Mouse (Mus musculus): ENCODE data around the gene Ints13. TPM values are rescaled to one million over a fixed set of nuclear protein-coding genes. Genes with fewer than 3 reads are reported as not detected.

Ints13 gene
- total RNA-seq, 1 experiment, result 69.2 TPM

DNA sequence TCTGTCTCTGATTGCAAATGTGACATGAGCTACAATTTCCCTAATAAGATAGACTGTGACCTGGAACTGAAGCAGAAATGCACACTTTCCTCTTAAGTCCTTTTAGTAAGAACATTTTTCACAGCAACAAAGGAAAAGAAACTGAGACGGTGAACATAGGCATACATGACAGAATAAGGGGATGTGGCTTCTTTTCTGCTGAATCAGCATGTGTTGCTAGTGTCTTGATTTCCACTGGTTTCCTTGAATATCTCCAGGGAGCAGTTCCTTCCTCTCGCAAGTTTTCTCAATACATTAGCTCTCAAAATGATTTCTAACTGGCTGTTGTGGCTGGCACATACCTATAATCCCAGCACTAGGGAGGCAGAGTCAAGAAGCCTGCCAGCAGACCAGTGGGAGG lies 52.1 kb downstream of the Ints13 start:
- DNase-seq (ENCODE audit: low read depth, low spot score), result no peak
- no peak overlapping the region for H3K4me3 ChIP-seq (ENCODE audit: insufficient read depth in 1 of 2, low read depth in 1 of 2, low read length in 2 of 2, poor library complexity in 1 of 2, severe bottlenecking in 1 of 2)
- no peaks in the 10 kb centered on the region for H3K36me3 ChIP-seq (ENCODE audit: control insufficient read depth, insufficient read depth, low read length, poor library complexity, severe bottlenecking)
- in situ Hi-C loops (cut with MboI; ENCODE audit: low sequenced_read_pairs in 2 of 2, unreplicated experiment in 2 of 2), result no loop called here
- TF ChIP-seq ZNF384 (IDR thresholded peaks at IDR 0.05; ENCODE audit: low read depth, low read length), result no peak
- no peak for TF ChIP-seq ZC3H11A (IDR thresholded peaks at IDR 0.05; ENCODE audit: borderline replicate concordance, low read depth, low read length)
- TF ChIP-seq CHD2 (IDR thresholded peaks at IDR 0.05; ENCODE audit: low read depth, low read length), result no peak
- peak; percentile 89 for TF ChIP-seq MAFK (IDR thresholded peaks at IDR 0.05; ENCODE audit: insufficient read depth, low read depth, low read length)
- no peaks in the 10 kb centered on the region for H3K4me1 ChIP-seq (ENCODE audit: control insufficient read depth in 2 of 2, insufficient read depth in 2 of 2, low read length in 2 of 2, poor library complexity in 1 of 2)
- no peak overlapping the region for H3K9ac ChIP-seq (ENCODE audit: insufficient read depth, low read depth, low read length, poor library complexity, severe bottlenecking)
- no peak overlapping the region for H3K27ac ChIP-seq (ENCODE audit: insufficient read depth, low read depth, low read length, poor library complexity, severe bottlenecking)
- no peaks in the 10 kb centered on the region for H3K9me3 ChIP-seq (ENCODE audit: control insufficient read depth, insufficient read depth, low read depth, low read length)

- Histone ChIP-seq H3K4me1 (ENCODE audit: control insufficient read depth in 2 of 2, insufficient read depth in 2 of 2, low read length in 2 of 2, poor library complexity in 1 of 2) (no peaks in the 10 kb centered on the region), H3K36me3 (ENCODE audit: control insufficient read depth, insufficient read depth, low read length, poor library complexity, severe bottlenecking) (no peaks in the 10 kb centered on the region), H3K9me3 (ENCODE audit: control insufficient read depth, insufficient read depth, low read depth, low read length) (no peaks in the 10 kb centered on the region), H3K4me3 (ENCODE audit: insufficient read depth in 1 of 2, low read depth in 1 of 2, low read length in 2 of 2, poor library complexity in 1 of 2, severe bottlenecking in 1 of 2) (no peak overlapping the region), H3K27ac (ENCODE audit: insufficient read depth, low read depth, low read length, poor library complexity, severe bottlenecking) (no peak overlapping the region), H3K9ac (ENCODE audit: insufficient read depth, low read depth, low read length, poor library complexity, severe bottlenecking) (no peak overlapping the region)
- in situ Hi-C loops (cut with MboI; ENCODE audit: low sequenced_read_pairs in 2 of 2, unreplicated experiment in 2 of 2), result no loop called here
- DNase-seq (ENCODE audit: low read depth, low spot score), result no peak
- TF ChIP-seq HCFC1 (IDR thresholded peaks at IDR 0.05; ENCODE audit: borderline replicate concordance, insufficient read depth, low read length) (no peak), MAFK (IDR thresholded peaks at IDR 0.05; ENCODE audit: insufficient read depth, low read depth, low read length) (no peak), ZNF384 (IDR thresholded peaks at IDR 0.05; ENCODE audit: low read depth, low read length) (no peak), ZC3H11A (IDR thresholded peaks at IDR 0.05; ENCODE audit: borderline replicate concordance, low read depth, low read length) (no peak), CHD2 (IDR thresholded peaks at IDR 0.05; ENCODE audit: low read depth, low read length) (no peak)
These were observed 56.0 kb downstream of the Ints13 start for GRCm38 (mm10) chr6:146521456-146522245.

GRCm38 (mm10) chr6:146519019-146519418 lies 58.6 kb downstream of the Ints13 start:
- no peaks in the 10 kb centered on the region for H3K9me3 ChIP-seq (ENCODE audit: control insufficient read depth, insufficient read depth, low read depth, low read length)
- in situ Hi-C loops (cut with MboI; ENCODE audit: low sequenced_read_pairs in 2 of 2, unreplicated experiment in 2 of 2), result no loop called here
- DNase-seq (ENCODE audit: low read depth, low spot score), result no peak
- H3K4me3 ChIP-seq (ENCODE audit: insufficient read depth in 1 of 2, low read depth in 1 of 2, low read length in 2 of 2, poor library complexity in 1 of 2, severe bottlenecking in 1 of 2), result no peak overlapping the region
- TF ChIP-seq ZNF384 (IDR thresholded peaks at IDR 0.05; ENCODE audit: low read depth, low read length) (no peak), MAFK (IDR thresholded peaks at IDR 0.05; ENCODE audit: insufficient read depth, low read depth, low read length) (no peak), CHD2 (IDR thresholded peaks at IDR 0.05; ENCODE audit: low read depth, low read length) (no peak), ZC3H11A (IDR thresholded peaks at IDR 0.05; ENCODE audit: borderline replicate concordance, low read depth, low read length) (no peak), HCFC1 (IDR thresholded peaks at IDR 0.05; ENCODE audit: borderline replicate concordance, insufficient read depth, low read length) (no peak)
- no peaks in the 10 kb centered on the region for H3K4me1 ChIP-seq (ENCODE audit: control insufficient read depth in 2 of 2, insufficient read depth in 2 of 2, low read length in 2 of 2, poor library complexity in 1 of 2)
- no peak overlapping the region for H3K27ac ChIP-seq (ENCODE audit: insufficient read depth, low read depth, low read length, poor library complexity, severe bottlenecking)
- H3K36me3 ChIP-seq (ENCODE audit: control insufficient read depth, insufficient read depth, low read length, poor library complexity, severe bottlenecking), result no peaks in the 10 kb centered on the region
- H3K9ac ChIP-seq (ENCODE audit: insufficient read depth, low read depth, low read length, poor library complexity, severe bottlenecking), result no peak overlapping the region

- no peaks in the 10 kb centered on the region for H3K36me3 ChIP-seq (ENCODE audit: control insufficient read depth, insufficient read depth, low read length, poor library complexity, severe bottlenecking)
- DNase-seq (ENCODE audit: low read depth, low spot score), result no peak
- in situ Hi-C loops (cut with MboI; ENCODE audit: low sequenced_read_pairs in 2 of 2, unreplicated experiment in 2 of 2), result no loop called here
- no peak overlapping the region for H3K9ac ChIP-seq (ENCODE audit: insufficient read depth, low read depth, low read length, poor library complexity, severe bottlenecking)
- H3K4me3 ChIP-seq (ENCODE audit: insufficient read depth in 1 of 2, low read depth in 1 of 2, low read length in 2 of 2, poor library complexity in 1 of 2, severe bottlenecking in 1 of 2), result no peak overlapping the region
- TF ChIP-seq MAFK (IDR thresholded peaks at IDR 0.05; ENCODE audit: insufficient read depth, low read depth, low read length) (no peak), ZC3H11A (IDR thresholded peaks at IDR 0.05; ENCODE audit: borderline replicate concordance, low read depth, low read length) (no peak), ZNF384 (IDR thresholded peaks at IDR 0.05; ENCODE audit: low read depth, low read length) (no peak), HCFC1 (IDR thresholded peaks at IDR 0.05; ENCODE audit: borderline replicate concordance, insufficient read depth, low read length) (no peak)
- no peak overlapping the region for H3K27ac ChIP-seq (ENCODE audit: insufficient read depth, low read depth, low read length, poor library complexity, severe bottlenecking)
- no peaks in the 10 kb centered on the region for H3K4me1 ChIP-seq (ENCODE audit: control insufficient read depth in 2 of 2, insufficient read depth in 2 of 2, low read length in 2 of 2, poor library complexity in 1 of 2)
- H3K9me3 ChIP-seq (ENCODE audit: control insufficient read depth, insufficient read depth, low read depth, low read length), result no peaks in the 10 kb centered on the region
These were observed 61.7 kb downstream of the Ints13 start for GRCm38 (mm10) chr6:146515936-146516335.
